Mouse (Mus musculus): ENCODE results near the gene Hemk1. TPM values are rescaled to one million over a fixed set of nuclear protein-coding genes. Genes with fewer than 3 reads are reported as not detected.

The Hemk1 gene
- polyA plus RNA-seq, 1 experiment: 22.0 TPM

- TF ChIP-seq POLR2A (IDR thresholded peaks at IDR 0.05; ENCODE audit: control insufficient read depth, low read depth, low read length) (no peak), CTCF (IDR thresholded peaks at IDR 0.05; ENCODE audit: control insufficient read depth, insufficient read depth, insufficient replicate concordance, low read depth, low read length) (no peak)
- H3K27ac ChIP-seq (ENCODE audit: control insufficient read depth, insufficient read depth, low read depth, low read length): no peak overlapping the region
- no peaks in the 10 kb centered on the region for H3K27me3 ChIP-seq (ENCODE audit: control insufficient read depth, insufficient read depth, low read length)
- H3K4me1 ChIP-seq (ENCODE audit: control insufficient read depth, insufficient read depth, low read length): no peaks in the 10 kb centered on the region; the same call in 1 of the 2 replicates
- H3K36me3 ChIP-seq (ENCODE audit: control insufficient read depth, insufficient read depth, low read length): no peaks in the 10 kb centered on the region
- no peak overlapping the region for H3K4me3 ChIP-seq (ENCODE audit: control insufficient read depth, low read depth, low read length)
Observed at GRCm38 (mm10) chr9:107277603-107278002, 60.5 kb downstream of the Hemk1 start.

Other genes starting within 250 kb of the Hemk1 start
- 21.8 and 23.2 TPM in 2 replicates for gene Dock3, start 106.4 kb downstream of the Hemk1 start, polyA plus RNA-seq (2012; rRNA removed)
- 4.1 and 5.2 TPM in 2 replicates for gene Mapkapk3, start 48.5 kb downstream of the Hemk1 start, polyA plus RNA-seq (2012; rRNA removed)
- gene Cish, start 42.3 kb downstream of the Hemk1 start, polyA plus RNA-seq (2012; rRNA removed): 2.7 and 3.8 TPM in 2 replicates
- gene 6430571L13Rik, start 2.3 kb upstream of the Hemk1 start, polyA plus RNA-seq (2012; rRNA removed): 0.40 and 0.53 TPM in 2 replicates
- 5.2 and 8.2 TPM in 2 replicates for gene Cacna2d2, start 61.3 kb upstream of the Hemk1 start, polyA plus RNA-seq (2012; rRNA removed)
- 38.3 and 46.9 TPM in 2 replicates for gene Tmem115, start 195.6 kb upstream of the Hemk1 start, polyA plus RNA-seq (2012; rRNA removed)
- gene Cyb561d2, start 203.8 kb upstream of the Hemk1 start, polyA plus RNA-seq (2012; rRNA removed): 28.3 and 29.4 TPM in 2 replicates
- 34.7 and 40.3 TPM in 2 replicates for gene Nprl2, start 203.9 kb upstream of the Hemk1 start, polyA plus RNA-seq (2012; rRNA removed)
- 245 and 272 TPM in 2 replicates for gene Zmynd10, start 208.9 kb upstream of the Hemk1 start, polyA plus RNA-seq (2012; rRNA removed)
- gene Rassf1, start 213.2 kb upstream of the Hemk1 start, polyA plus RNA-seq (2012; rRNA removed): 62.8 and 63.4 TPM in 2 replicates
- 28.4 and 31.7 TPM in 2 replicates for gene Tusc2, start 224.9 kb upstream of the Hemk1 start, polyA plus RNA-seq (2012; rRNA removed)
- gene Hyal2, start 229.6 kb upstream of the Hemk1 start, polyA plus RNA-seq (2012; rRNA removed): 6.4 and 6.5 TPM in 2 replicates
- gene Hyal1, start 238.6 kb upstream of the Hemk1 start, polyA plus RNA-seq (2012; rRNA removed): 4.0 and 5.0 TPM in 2 replicates
- gene Naa80, start 240.5 kb upstream of the Hemk1 start, polyA plus RNA-seq (2012; rRNA removed): 136 and 139 TPM in 2 replicates
- gene Hyal3, start 242.5 kb upstream of the Hemk1 start, polyA plus RNA-seq (2012; rRNA removed): 1.6 and 1.8 TPM in 2 replicates
- 16.4 and 20.5 TPM in 2 replicates for gene Ifrd2, start 249.3 kb upstream of the Hemk1 start, polyA plus RNA-seq (2012; rRNA removed)

Measured in testis, adult 2 months (tissue).